Mouse (Mus musculus): Measurements from ENCODE around the gene Palld.
A peak's percentile ranks its signal among the peaks of the same experiment; 100 is the strongest.

The Palld gene

GRCm38 (mm10) chr8:61773595-61774088 is 128.8 kb downstream of the Palld start:
- DNase-seq (ENCODE audit: low spot score) = no peak

DNA sequence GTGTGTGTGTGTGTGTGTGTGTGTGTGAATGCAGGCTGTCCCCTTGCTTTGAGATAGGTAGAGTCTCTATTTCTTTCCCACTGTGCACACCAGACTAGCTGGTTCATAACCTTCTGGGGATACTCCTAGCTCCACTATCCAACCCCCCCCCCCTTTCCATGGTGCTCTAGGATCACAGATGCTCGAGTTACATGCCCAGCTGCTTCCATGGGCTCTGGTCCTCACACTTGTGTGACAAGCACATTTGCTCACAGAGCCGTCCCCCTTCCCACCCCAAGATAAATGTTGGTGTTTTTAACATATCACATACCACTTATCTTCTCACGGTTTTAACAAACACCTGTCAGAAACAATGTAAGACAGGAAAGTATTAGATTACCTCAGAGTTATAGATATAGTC is 131.2 kb downstream of the Palld start:
- no peak for DNase-seq (ENCODE audit: low spot score)

- no peak for DNase-seq (ENCODE audit: low spot score)
Observed at GRCm38 (mm10) chr8:61769340-61769879, 133.1 kb downstream of the Palld start.

DNA sequence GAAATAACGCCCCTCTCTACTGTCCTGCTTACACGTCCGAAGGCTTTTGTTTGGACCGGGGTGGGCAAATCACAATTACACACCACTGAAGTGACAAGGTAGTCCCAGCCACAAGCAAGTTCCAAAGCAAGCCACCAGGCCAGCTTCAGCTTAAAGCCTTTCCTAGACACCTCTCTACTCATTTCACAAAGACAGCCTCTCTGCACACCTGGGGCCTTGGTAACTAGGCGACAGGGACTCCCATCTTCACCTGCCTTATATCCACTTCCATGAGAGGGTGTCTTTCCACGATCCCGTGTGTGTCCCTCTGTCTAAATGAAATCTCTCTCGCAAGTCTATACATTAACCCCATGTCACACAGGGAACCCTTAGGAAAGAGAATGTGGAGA is 142.3 kb downstream of the Palld start:
- no peak for DNase-seq (ENCODE audit: low spot score)

- DNase-seq (ENCODE audit: low spot score) = peak; percentile 17
Observed at GRCm38 (mm10) chr8:61759327-61760189, 142.9 kb downstream of the Palld start.

DNA sequence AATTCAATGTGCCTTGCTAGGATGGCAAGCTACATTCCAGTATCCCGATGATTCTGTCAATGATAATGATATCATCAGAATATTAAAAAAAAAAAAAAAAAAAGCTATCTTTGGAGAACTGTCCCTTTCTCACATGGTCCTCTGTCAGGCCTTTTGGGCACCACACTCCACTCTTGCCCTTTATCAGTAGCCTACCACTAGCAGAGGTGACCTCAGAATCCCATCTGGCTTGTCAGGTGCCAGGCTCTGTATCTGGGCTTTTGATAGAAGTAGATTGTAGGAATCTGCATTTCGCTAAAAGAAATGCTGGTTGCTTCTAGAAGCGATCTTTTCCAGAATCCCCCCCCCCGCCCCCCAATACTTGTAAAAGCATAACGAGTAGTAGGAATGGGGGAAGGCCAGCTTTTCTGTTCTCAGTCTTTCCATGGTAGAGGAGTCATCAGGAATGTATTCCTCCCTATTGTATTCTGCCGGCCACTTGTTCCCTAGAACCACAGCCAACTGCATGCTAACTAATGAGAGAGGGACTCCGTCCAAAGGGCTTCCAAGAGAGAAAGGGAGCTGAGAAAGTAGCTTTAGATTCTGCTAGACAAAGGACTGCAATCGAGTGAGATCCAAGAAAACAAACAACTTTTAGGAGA is 143.7 kb downstream of the Palld start:
- DNase-seq (ENCODE audit: low spot score) = no peak

- no peak for DNase-seq (ENCODE audit: low spot score)
Observed at GRCm38 (mm10) chr8:61756971-61757965, 145.2 kb downstream of the Palld start.

DNA sequence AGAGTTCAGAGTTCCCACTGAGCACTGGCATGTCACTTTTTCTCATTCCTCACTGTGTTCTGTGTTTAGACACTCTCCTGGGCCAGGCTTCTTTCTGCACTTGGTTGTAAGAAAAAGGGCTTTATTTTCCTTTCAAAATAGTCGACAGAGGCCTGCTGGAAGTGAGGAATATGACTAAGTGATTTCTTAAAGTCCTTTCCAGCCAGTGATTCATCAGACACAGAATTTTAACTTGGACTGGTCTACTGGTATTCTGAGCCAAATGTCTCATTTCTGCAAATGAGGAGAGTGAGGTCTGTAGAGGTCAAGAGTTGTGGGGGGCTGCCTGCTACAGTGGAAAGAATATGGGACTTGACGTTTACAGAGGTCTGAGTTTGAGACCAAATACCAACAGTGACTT is 147.3 kb downstream of the Palld start:
- DNase-seq (ENCODE audit: low spot score) = no peak

DNA sequence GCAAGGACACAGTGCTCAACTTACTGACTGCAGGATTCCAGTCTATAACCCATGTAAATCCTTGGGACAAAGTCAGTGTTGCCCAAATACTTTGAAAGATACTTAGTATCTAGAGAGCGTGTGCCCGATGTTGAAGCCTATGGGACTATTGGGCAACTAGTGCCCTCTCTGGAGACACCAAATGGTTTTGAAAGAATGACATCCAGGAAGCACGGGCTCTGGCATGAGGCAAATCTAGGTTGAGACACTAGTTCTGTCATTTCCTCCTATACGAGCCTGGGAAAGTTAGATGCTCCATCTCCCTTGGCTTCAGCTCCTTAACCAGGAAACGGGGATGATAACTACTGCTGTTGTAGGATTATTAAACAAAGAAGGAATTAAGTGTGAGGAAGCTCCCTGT is 155.4 kb downstream of the Palld start:
- DNase-seq (ENCODE audit: low spot score) = no peak

- DNase-seq (ENCODE audit: low spot score) = no peak
Observed at GRCm38 (mm10) chr8:61745181-61745980, 157.1 kb downstream of the Palld start.

GRCm38 (mm10) chr8:61743764-61744562 is 158.5 kb downstream of the Palld start:
- no peak for DNase-seq (ENCODE audit: low spot score)

- DNase-seq (ENCODE audit: low spot score) = no peak
Observed at GRCm38 (mm10) chr8:61737465-61737864, 165.0 kb downstream of the Palld start.

DNA sequence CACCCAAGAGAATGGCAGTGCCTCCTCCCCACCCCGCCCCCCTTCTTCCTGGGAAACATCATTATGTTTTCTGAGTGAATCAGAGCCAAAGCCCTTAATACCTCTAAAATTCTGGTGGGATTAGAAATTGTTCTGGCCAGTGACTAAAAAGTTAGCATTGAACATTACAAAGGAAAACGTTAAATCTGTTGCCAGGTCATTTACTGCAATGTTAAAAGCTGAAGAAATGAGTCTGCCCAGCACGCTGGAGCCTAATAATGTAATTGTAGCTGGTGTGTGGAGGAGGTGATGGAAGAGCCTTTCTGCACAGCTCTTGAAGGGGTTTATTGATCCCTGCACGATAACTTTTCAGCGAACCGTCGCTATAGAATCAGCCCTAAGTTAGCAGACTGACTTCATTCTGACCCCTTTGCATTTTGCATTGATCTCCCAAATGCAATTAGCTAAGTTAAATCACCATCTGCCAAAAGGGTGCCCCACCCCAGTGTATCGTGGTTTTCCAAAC is 165.7 kb downstream of the Palld start:
- no peak for DNase-seq (ENCODE audit: low spot score)

- no peak for DNase-seq (ENCODE audit: low spot score)
Observed at GRCm38 (mm10) chr8:61736117-61736516, 166.4 kb downstream of the Palld start.

GRCm38 (mm10) chr8:61734164-61734563 is 168.3 kb downstream of the Palld start:
- DNase-seq (ENCODE audit: low spot score) = no peak

- no peak for DNase-seq (ENCODE audit: low spot score)
Observed at GRCm38 (mm10) chr8:61732184-61732583, 170.3 kb downstream of the Palld start.

- no peak for DNase-seq (ENCODE audit: low spot score)
Observed at GRCm38 (mm10) chr8:61731306-61732088, 171.0 kb downstream of the Palld start.

DNA sequence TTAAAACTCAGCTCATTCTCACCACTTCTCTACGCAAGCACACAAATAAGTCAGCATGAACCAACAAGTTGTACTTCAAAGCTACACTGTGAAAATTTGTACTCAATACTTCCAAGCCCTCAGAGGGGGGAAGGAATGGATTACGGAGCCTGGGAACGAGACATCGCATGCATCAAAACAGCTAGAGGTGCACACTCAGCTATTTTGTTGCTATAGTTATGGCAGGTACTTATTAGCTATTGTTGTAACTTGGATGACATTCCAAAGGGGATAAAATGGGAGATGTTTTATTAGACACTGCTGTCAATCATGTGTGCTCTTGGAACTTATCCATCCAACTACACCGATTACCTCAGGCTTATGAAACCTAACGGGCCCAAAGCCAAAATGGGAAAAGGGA is 171.8 kb downstream of the Palld start:
- no peak for DNase-seq (ENCODE audit: low spot score)

Data from urinary bladder, postnatal 25 days (tissue).